Mouse (Mus musculus) Muller cell, postnatal 12 days (primary cell): ENCODE measurements at regions not wholly inside any gene's neighbourhood (a gene's known extent, or its start where the extent isn't known, plus 50 kb on each side); places are given as distances from the start of the nearest gene placed in this dataset.
A peak's percentile ranks its signal among the peaks of the same experiment; 100 is the strongest.

ENCODE experiments used
- DNase-seq: peaks from one replicate; pipeline ENCODE4 v3.0.0-alpha.2; 2015; ENCODE audit errors: inconsistent ontology term

DNA sequence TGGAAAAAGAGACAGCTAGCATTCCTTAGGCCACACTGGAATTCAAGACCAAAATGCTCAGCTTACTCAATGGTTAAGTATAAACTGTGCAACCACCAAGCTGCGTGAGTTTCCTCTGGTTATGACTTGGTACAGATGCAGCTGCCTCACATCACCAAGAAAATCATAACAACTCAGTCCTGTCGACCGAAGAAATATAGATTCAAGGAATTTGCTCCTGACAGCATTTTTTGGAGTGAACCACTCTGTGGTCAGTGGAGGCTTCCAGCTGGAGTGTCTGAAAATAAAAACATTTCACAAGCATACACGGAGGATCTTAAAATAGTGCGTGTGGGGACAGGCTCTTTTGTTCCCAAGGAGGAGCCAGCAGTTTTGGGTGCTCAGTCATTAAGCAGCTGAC lies 253.8 kb downstream of the Bckdhb start:
- DNase-seq = peak; percentile 31

DNA sequence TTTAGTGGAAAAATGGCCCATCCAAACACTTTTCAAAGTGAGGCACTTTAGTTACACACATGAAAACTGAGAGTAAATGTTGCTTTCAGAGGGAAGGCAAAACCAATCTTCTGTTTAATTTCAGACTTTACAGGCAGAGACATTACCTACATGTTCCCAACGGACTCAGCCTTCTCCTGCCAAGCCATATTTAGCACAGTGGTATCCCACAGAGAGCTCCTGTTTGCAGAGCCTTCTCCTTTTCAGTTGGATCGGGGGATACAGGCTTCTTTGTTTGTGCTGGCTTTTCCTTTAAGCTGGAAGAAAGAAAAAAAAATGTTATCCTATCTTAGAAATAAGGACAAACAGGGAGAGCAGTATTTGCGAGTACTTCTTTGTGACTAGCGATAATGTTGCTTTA lies 254.3 kb downstream of the Bckdhb start:
- DNase-seq = no peak

DNA sequence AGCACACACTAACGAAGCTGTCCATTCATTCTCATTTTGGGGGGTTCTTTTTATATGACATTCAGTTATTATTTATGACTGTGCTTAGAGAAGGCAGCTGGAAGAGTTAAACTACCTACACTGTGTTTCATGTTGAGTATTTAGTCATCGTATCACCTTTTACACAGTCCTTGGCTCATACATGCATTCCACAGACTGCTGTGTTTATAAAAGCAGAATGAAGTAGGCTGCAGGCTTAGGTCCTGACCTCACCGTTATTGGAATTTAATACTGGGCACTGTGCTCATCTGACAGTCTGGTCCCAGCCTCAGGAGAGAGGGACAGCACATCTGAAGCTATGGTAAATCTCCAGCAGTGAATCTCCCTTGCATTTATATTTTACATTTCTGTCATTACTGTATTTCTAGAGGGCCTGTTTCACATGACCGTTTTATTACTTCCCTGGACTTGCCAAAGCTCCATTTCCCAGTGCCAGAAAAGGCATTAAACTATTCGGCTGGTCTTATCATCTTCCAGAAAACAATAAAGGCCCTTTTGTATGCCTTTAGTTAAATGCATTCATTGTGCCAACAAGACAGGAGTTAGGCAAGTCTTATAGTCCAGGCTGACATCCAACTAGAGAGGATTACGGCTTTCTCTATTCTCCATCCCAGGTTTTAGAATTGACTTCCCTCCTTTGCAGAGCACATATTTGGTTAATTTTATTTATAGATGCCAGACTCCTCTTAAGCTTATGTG lies 258.9 kb downstream of the Bckdhb start:
- DNase-seq = peak; percentile 57

DNA sequence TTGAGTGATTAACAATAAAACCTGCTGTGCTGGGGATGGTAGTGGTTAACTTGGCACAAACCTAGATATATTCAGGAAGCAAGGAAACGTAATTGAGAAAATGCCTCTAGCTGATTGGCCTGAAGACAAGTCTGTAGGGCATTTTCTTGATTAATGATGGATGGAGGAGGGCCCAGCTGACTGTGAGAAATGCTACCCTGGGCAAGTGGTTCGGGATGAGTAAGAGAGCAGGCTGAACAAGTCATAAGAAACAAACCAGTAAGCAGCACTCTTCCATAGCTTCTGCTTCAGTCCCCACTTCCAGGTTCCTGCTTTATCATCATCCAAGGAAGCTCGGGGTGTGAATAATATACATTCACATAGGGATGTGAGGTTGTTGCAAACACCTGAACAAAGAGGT lies 262.6 kb downstream of the Bckdhb start:
- no peak for DNase-seq

DNA sequence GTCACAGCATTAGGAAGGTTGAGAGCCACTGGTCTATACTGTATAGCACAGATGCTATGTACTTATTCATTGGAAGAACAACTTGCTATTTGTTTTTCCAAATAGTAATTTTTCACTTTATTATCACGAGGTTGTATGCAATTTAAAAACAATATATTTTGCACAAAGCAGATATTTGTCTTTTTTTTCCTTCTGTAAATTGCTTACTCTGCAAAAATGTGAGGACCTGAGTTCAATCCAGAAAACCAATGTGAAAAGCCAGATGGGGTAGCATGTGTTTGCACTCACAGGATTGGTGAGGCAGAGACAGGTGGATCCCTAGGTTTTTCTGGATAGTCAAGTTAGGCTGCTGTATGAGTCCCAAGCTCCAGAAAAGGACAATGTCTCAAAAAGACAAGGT lies 268.5 kb downstream of the Bckdhb start:
- no peak for DNase-seq

DNA sequence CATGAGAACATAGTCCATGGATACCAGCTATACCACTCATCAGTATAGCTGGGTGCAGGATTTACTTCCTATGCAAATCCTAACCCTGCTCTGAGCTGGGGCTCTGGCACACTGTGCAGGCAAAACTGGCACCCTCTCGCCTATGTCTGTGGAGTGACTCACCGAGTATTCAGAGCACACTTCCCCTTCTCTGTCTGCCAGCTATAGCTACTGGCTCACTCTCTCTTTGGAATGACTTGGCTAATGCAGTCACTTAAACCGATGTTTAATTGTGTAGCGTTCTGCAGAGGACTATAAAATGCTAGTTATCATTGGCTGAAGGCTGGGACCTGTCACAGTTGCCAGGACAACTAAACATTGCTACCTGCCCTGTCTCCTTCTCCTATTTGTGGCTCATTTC lies 269.8 kb downstream of the Bckdhb start:
- peak; percentile 73 for DNase-seq

DNA sequence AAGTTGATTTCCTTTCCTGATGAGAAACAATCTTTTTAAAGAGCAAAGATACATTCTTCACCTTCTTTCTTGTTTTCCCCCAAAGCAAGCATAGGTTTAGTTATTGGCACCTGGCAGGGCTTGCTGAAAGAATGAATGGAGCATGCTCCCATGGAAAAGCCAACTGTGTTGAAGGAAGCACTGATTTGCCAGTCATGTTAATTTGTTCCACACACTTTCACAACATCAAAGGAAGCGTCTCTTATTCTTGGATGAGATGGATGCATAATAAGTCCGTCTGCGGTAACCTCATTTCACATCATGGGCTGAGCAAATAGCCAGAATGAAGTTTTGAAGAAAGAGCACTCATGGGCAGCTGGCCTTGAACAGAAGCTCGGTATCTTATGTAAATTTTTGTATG lies 270.4 kb downstream of the Bckdhb start:
- DNase-seq = peak; percentile 76

DNA sequence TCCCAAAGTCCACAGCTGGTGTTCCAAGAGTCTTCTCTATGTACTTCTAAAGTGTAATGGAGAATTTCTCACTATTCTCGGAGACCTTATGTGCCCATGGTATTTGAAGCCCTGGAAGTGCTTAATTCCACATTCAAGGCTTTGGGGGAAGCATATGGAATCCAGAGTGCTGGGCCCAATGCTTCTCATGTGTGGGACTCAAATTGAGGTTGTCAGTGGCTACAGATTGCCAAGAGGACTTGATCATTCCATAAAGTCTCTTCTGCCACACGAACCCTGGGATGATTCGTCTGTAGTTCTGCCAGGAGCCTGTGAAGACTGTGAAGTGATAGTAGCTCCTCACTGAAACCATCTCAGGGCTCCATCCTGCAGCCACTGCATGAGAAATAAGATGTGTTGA lies 275.3 kb downstream of the Bckdhb start:
- DNase-seq = no peak

DNA sequence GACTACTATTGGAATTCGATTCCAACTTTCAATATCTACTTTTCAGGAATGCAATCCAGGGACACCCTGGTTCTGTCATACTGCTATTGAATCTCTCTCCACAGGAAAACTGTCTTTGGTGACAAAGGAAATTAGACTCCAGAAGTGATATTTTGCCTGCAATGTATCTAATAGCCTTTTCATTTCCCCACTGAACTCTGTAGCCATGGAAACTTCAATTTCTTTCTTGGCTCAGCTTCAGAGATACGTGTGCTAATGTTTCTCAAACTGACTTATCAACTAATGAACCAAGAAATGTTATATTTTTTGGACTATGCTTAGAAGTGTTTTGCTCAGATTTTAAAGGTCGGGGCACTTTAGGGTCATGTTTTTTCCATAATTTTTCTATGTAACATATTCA lies 279.1 kb downstream of the Bckdhb start:
- DNase-seq = no peak

DNA sequence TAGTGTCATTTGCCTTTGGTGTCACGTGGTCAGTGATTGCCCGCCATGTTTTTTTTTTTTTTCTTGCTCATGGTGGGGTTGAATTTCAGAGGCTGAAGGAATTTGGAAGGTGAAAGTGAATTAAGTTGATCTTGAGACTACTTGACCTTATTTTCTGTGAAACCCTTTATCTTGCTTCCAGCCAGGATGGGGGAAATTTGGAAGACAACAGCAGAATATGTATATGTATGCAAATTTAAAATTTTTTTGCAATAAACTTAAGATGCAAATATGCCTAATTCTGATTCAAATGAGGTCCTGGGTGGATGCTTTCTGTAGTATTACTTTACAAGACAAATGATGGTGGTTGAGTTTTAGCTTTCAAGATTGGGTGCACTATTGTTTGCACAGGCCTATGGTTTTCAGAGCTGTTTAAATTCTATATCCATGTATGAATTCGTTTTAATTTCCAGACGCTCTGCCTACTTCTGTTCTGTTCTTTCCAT lies 315.6 kb downstream of the Bckdhb start:
- DNase-seq = no peak

DNA sequence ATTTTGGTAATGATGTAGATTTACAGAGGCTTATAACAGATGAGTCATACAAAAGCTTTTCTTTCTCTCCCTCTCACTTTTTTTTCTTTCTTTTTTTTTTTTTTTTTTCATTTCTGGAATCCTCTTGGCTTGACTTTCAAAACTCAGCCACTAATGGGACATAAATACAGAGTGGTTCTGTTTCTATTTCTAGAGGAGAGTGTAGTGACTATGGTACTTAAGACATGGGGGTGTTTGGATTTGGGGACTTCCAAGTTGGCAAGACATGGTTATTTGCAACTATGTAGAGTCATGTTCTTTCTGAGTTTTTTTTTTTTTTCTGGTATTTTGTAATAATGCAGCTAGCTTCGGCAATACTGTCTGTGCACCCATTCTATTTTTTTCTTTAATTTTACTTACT lies 324.8 kb downstream of the Bckdhb start:
- DNase-seq = no peak

DNA sequence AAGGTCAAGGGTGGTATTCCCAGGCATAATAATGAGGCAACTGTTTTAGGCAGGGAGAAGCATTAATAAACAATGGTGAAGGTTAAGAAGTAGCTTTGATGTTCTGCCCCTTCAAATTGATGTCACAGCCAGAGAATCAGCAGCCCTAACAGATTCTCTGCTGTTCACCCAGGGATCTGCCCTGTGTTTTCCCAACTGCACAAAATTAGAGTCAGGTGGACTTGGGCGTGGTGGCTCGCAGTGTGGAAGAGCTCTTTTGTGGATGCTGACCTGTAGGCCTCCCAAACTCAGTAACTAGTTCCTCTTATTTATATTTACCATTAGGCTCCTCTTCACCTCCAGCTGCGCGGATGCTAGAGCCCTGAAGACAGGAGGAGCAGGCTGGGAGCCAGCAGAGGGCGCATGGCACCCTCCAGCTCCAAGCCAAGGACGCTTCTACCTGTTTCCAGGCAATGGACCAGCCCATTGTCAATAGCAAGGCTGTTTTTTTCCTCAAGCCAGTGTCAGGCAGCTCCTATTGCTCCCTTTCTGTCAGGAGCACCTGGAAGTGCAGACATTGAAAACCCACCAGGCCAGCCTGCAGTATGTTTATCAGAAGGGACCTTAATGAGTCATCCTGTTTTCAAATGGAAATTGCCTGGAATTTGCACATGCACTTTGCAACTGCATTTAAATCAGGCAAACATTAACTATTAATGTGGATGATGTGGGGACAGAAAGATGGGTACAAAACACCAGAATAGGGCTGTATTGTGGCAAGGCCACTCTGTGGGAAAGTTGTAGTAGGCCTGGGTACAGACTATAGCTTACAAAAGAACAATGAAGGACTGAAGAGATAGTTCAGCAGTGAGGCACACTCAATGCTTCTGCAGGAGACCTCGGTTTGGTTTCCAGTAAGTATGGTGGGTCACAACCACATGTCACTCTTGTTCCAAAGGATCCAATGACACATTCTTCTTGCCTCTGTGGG lies 328.4 kb downstream of the Bckdhb start:
- peak; percentile 51 for DNase-seq

DNA sequence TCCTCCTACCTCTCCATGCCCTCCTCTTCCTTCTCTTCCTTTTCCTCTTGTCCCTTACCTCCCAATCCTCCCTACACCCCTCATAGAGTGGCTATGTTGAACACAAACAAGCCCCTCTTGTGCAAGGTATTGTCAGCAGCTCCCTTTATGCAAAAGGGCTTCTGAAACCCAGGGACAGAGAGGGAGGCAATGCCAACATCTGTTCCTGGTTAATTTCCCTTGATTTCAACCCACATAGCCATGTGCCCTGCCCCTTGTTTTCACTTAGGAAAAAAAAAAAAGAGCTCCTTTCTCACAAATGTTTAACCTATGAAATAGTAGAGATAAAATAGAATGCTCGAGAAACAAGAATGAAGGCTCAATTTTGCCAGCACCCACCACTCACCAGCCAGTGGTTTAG lies 333.5 kb downstream of the Bckdhb start:
- peak; percentile 19 for DNase-seq

DNA sequence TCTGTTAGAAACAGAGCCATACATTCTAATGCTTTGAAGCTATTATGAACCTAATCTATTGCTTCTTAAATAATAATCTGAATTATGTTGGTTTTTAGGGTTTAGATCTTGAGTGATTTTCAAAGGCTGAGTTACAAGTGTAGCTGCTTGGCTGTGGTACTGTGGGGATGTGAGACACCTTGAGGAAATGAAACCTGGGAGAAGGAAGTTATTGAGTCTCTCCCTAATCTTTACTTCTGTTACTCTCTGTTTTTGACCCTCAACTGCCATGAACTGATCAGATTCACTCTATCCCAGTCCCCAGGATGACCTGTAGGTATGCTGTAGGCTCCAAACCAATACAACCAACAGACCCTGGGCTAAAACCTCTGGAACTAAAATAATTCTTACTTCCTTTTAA lies 334.8 kb downstream of the Bckdhb start:
- no peak for DNase-seq

DNA sequence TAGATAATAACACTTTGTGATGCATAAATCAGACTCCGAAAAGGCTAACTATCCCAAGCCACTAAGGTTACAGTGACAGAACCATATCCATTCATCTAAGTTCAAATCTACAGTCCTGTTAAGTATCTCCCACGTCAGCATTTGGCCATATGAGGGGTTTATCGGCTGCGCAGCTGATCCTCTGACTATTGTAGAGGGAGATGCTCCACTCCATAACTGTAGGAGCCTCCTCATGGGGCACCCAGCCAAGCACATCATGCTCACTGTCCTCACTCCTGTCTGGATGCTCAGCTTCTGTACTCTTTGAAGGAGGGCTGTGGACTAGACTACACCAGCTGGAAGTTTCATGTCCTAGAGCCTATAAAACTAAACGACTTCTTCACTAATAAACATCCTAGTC lies 337.2 kb downstream of the Bckdhb start:
- DNase-seq = no peak

DNA sequence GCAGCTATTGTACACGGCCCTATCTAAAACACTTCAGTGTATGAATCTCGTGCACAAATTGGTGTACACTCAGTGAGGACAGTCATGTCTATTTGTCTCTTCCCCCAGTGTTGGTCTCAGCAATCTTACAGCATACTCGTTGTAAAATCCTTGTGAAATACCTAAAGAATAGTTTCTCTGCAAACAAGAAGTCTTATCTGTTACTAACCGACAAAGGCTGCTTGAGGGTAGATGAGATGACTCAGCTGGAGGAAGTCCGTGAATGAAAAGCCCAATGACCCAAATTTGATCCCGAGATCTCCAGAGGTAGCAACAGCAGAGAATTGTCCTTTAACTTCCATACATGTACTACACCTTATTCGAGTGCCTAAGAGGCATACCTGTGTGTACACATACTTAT lies 342.0 kb downstream of the Bckdhb start:
- peak; percentile 27 for DNase-seq

DNA sequence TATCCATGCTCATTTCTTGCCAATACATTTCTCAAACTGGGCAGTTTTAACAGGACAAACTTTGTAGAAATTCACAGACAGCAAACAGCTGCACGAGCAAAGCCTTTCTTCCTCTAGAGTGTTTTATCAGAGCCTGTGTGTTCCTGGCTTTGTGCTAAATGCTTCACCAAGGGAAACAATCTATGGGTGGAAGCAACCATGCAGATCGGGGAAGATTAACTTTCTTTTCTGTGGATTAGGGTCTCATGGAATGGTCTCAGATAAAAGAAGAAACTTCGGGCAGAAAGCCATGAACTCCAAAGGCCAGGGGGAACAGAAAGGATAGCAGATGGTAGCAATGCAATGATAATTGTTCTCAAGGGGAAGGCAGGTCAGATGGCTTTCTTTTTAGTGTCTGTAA lies 349.7 kb downstream of the Bckdhb start:
- no peak for DNase-seq

DNA sequence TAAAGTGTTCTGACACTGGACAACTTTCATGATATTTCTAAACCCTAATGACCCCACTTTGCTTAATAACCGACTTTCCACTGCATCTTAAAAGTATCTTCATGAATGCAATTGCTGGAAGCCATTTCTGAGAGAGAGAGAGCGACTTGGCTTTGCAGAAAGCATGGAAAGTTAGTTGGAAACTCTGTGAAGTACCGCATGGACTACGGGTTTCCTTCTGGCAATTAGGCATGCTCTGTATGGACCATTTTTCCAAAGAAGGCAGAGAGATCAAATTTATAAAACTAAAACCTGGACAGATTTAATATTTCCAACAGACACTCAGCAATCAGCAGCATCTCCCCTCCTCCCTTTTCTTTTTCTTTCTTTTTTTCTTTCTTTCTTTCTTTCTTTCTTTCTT lies 353.4 kb downstream of the Bckdhb start:
- DNase-seq = no peak

DNA sequence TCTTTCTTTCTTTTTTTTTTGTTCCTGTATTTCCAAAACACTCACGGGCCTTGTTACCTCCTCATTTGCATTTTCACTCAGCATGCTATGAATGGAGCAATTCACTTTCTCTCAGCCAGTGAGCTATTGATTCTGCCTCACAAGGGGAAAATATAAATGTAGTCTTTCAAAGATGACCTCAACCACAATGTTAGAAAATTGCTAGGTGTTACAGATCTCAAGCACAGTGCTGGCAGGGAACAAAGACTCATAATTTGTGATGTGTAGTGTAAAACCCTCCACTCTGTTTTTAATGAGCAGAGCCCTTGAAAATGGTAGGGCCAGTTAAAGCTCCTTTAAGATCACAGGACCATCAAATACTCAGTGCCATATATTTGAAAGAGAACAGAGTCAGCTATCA lies 353.8 kb downstream of the Bckdhb start:
- DNase-seq = peak; percentile 20

DNA sequence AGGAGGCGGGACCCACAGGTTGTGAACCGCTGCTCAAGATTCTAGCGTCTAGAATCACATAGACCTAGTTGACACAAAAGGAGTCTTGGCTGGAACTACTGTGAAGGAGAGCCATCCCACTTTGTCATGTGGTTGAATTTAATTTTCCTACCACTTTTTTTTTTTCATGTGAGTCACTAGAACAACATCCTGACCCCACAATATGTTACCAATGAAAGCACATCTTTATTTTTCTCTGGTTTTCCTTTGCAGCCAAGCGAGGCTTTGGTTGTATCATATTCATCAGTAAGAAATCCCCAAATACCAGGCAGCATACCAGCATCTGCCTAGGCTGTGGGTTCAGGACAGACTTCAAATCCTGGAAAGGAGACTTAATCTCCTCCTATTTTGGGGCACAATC lies 356.0 kb downstream of the Bckdhb start:
- peak; percentile 72 for DNase-seq

DNA sequence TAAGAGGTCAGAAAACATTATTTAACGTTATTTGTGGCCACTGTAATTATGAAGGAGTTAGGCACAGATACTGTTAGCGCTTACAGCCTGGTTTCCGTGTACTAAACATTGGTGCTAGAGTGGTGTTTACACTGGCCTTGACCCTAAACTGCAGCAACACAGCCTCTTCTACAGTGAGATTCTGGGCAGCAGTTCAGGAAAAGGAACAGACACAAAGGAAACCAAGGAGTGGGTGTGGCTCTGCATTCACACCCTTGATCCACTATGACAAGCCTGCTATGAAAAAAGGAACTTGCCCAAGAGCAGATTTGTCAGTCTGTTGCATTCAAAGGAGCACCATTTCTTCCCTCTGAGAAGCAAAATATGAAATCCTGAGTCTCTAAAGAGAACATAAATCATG lies 356.7 kb downstream of the Bckdhb start:
- peak; percentile 79 for DNase-seq

DNA sequence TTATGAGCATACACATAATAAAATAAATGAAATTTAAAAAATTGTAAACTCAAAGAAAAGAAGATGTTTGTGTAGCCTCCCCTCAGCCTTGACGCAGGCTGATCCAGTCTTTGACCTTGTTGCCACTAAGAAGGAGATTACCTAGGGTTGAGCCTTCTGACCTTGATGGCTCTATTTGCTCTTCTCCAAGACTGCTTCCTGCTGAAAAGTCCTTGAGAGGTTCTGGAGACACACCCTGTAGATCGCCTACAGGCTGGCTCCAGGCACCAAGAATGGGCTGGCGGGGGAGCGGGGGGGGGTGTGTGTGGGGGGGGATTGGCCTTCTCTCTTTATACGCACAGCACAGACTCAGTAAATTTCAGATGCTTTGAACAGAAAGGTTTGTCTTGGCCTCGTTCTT lies 358.4 kb downstream of the Bckdhb start:
- DNase-seq = no peak

DNA sequence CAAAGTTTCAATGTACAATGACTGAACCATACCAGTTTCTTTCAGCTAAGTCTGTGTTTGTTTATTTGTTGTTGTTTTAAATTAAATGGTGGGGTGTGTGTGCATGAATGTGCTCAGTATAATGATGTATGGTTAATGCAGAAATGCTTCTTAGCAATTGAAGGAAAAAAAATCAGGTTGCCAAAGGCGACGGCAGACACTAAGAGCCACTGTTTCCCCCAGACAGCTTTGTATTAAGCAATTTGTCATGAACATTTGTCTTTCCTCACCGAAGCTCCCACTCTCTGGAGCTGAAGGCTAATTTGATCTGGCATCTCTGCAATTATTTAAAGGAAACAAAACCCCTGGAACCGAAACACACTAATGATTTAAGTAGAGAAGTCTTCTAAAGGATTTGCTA lies 360.7 kb downstream of the Bckdhb start:
- DNase-seq = peak; percentile 54
